Mouse (Mus musculus): ENCODE measurements at regions not wholly inside any gene's neighbourhood (a gene's known extent, or its start where the extent isn't known, plus 50 kb on each side); places are given as distances from the start of the nearest gene placed in this dataset.

DNA sequence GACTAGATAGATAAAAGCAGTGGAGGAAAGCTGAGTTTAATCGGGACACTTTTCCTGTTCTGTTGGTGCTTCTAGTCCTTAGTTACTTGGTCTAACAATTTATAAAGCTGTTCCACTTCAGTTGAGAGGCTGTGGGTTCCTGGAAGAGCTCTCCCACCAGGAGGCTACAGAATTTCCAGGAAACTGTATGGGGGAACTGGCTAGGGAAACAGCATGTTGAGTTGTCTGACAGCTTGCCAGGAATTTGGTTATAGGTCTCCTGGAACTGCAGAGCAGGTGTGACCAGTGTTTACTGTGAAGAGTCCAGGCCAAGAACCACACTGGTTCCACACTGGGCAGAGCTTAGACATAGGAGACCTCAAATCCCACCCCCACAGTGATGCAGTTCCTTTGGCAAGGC lies 65.0 kb upstream of the Pik3cg start:
- DNase-seq (ENCODE audit: extremely low read depth, low read depth) = no peak

- no peak for DNase-seq (ENCODE audit: extremely low read depth, low read depth)
Measured at GRCm38 (mm10) chr12:32279861-32280260, 71.4 kb upstream of the Pik3cg start.

- no peak for DNase-seq (ENCODE audit: extremely low read depth, low read depth)
Measured at GRCm38 (mm10) chr12:32280309-32280708, 71.8 kb upstream of the Pik3cg start.

GRCm38 (mm10) chr12:32282371-32283163 lies 74.1 kb upstream of the Pik3cg start:
- DNase-seq (ENCODE audit: extremely low read depth, low read depth) = no peak

- DNase-seq (ENCODE audit: extremely low read depth, low read depth) = peak; percentile 21
Measured at GRCm38 (mm10) chr12:32285039-32285438, 76.6 kb upstream of the Pik3cg start.

GRCm38 (mm10) chr12:32286652-32287051 lies 78.2 kb upstream of the Pik3cg start:
- no peak for DNase-seq (ENCODE audit: extremely low read depth, low read depth)

DNA sequence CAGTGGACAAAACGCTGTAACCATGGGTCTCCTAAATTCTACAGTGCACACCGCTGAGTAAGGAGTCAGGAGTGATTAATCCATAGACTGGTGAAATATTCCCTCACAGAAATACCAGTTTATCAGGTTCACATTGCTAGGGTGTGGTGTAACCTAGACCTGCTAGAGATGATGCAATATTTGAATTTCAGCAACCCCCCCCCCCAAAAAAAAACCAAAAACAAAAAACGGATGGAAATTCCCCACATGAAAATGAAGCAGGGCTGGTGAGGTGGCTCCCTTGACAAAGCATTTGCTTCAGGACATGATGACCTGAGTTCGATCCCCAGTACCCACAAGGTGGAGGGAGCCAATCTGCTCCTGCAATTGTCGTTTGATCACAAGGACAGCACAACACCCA lies 82.7 kb upstream of the Pik3cg start:
- no peak for DNase-seq (ENCODE audit: extremely low read depth, low read depth)

DNA sequence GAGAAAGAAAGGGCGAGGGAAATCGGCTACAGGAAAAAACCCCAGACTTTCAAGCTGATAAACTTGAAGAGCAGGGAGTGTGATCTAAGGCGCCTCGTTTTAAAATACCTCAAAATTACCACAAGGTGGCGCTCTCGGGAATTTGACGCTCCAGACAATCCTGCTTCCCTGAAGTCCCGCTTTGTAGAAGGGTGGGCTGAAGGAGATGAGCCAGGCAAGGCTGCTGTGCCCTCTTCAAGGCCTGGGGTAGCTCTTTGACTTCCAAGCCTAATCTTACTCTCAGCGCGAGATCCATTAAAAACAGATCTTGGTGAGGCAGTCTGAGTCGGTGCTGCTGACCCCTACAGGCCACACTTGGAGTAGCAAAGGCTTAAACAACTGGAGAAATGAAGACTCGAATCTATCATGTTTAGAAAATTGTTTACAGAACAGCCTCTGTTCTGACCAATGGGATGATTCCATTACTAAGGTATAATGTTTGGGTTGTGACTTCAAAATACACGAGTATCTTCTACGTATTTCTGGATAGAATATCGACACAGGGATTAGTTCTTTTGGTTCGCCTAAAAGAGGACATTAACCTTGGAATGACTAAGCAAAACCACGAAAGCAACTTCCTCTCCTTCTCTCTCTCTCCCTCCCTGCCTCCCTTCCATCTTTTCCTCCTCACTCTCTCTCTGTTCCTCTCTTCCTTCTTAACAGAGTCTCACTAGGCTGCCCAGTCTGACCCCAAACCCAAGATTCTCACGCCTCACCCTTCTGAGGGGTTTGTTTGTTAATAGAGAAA lies 83.7 kb upstream of the Pik3cg start:
- peak; percentile 76 for DNase-seq (ENCODE audit: extremely low read depth, low read depth)

- peak; percentile 22 for DNase-seq (ENCODE audit: extremely low read depth, low read depth)
Measured at GRCm38 (mm10) chr12:32292749-32293128, 84.3 kb upstream of the Pik3cg start.

GRCm38 (mm10) chr12:32297431-32297830 lies 81.1 kb upstream of the Ccdc71l start:
- DNase-seq (ENCODE audit: extremely low read depth, low read depth) = no peak

GRCm38 (mm10) chr12:32299714-32300113 lies 78.8 kb upstream of the Ccdc71l start:
- DNase-seq (ENCODE audit: extremely low read depth, low read depth) = no peak

DNA sequence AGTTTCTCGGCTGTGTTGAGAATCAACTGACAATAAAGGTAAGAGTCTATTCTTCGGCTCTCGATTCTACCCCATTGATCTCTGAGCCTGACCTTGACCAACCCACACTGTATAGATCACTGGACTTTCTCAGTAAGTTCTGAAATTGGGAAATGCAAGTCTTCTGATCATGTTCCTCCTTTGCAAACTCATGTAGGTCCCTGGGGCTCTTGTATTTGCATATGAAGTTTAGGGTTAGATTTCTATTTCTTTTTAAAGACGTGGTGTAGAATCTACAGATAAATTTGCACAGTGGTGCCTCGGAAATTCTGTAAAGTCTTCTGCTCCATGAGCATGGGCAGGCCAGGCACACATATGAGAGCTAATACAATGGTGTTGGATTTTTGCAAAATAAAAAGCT lies 72.8 kb upstream of the Ccdc71l start:
- DNase-seq (ENCODE audit: extremely low read depth, low read depth) = no peak

DNA sequence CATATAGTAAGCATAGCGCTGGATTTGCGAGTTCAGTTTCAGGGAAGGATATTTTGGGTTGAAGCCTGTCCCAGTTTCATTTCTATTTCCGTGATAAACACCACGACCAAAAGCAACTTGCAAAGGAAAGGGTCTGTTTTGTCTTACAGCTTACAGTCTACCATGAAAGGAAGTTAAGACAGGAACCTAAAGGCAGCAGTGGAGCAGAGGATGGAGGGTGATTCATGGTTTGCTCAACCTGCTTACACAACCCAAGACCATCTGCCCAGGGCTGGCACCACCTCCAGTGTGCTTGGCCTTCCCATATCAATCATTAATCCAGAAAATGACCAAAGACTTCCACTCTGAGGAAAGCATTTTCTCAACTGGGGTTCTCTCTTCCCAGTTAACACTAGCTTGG lies 72.2 kb upstream of the Ccdc71l start:
- no peak for DNase-seq (ENCODE audit: extremely low read depth, low read depth)

DNA sequence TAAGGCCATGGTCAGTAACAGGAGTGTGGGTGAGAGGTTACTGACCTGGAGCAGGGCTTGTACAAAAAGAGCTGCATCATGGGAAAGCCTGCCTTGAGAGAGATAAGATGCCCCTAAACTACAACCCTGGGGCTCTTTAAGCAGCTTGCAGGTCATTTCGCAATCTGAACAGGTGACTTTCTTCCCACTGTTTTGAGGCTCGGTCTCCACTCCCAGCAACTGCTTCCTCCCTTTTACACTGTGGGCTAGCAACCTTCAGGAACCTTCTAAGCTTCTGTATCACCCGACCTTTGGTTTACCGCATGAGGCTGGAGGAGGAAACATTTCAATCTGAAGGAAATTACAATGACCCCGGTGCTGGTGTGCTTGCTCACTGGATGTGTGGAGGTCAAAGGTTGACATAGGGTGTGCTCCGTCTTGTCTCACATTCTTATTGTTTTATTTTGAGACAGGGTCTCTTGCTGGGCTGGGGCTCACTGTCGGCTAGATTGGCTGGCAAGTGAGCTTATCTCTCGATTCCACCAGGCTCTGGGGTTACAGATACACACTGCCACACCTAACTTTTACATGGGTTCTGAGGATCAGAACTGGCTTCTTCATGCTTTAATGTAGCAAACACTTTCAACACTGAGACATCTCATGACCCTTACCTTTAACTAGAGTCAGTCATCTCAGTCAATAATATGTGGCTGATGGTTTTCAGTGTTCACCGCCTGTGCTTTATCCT lies 71.1 kb upstream of the Ccdc71l start:
- peak; percentile 52 for DNase-seq (ENCODE audit: extremely low read depth, low read depth)

DNA sequence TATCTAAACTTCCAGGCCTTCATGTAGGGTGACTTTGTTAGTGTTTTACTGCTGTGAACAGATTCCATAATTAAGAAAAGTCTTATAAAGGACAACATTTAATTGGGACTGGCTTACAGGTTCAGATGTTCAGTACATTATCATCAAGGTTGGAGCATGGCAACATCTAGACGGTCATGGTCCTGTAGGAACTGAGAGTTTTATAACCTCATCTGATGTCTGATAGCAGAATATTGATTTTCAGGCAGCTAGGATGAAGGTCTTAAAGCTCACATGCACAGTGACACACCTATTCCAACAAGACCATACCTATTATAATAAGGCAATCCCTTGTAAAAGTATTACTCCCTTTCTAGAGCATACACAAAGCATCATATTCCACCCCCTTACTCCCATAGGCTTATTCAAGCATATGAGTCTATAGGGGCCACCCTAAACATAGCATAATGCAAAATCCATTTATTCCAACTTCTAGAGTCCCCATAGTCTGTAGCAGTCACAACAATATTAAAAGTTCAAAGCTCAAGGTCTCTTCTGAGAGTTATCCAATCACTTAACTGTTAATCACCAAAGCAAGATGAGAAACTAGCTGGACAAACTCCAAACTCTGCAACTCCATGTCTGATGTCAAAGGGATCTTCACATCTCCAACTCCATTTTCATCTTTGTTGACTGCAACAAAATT lies 63.3 kb upstream of the Ccdc71l start:
- no peak for DNase-seq (ENCODE audit: extremely low read depth, low read depth)
